ENCODE assay signal across 15 mouse cellular contexts in genomic region chr2:180236500-180236899, GRCm38 (mm10). TPM values are rescaled to one million over a fixed set of nuclear protein-coding genes. Genes with fewer than 3 reads are reported as not detected.
A peak's percentile ranks its signal among the peaks of the same experiment; 100 is the strongest.
DNase-seq lines count a peak whose midpoint lies in the region; ATAC-seq and TF ChIP-seq lines count a peak whose summit lies in the region.
"Had no signal": no experiment of that assay in that cellular context is flagged by ENCODE, and none has a peak within 500 bp of the region (broad histone marks: within the 10 kb centered on the region; RNA-seq: fewer than 3 reads in every experiment).

No protein-coding gene starts in this region.

- no peaks in the 10 kb centered on the region for H3K9me3 ChIP-seq in lung, embryonic 14.5 days (ENCODE audit: low read depth, low read length)
- H3K9me3 ChIP-seq in limb, embryonic 11.5 days (ENCODE audit: control insufficient read depth, low read length), result no peaks in the 10 kb centered on the region
- H3K9me3 ChIP-seq in forebrain, embryonic 12.5 days, result no peaks in the 10 kb centered on the region
- H3K9me3 ChIP-seq: embryonic facial prominence, embryonic 12.5 days; midbrain, embryonic 15.5 days had no signal

- H3K4me1 ChIP-seq in lung, embryonic 14.5 days (ENCODE audit: insufficient read depth), result peaks cover 35% of the 10 kb centered on the region
- peaks cover 7% of the 10 kb centered on the region; the same call in 1 of the 2 replicates for H3K4me1 ChIP-seq in limb, embryonic 11.5 days (ENCODE audit: control insufficient read depth, insufficient read depth, low read length)
- peaks cover 7% of the 10 kb centered on the region for H3K4me1 ChIP-seq in forebrain, embryonic 12.5 days
- H3K4me1 ChIP-seq: midbrain, embryonic 15.5 days had no signal

- H3K4me3 ChIP-seq in lung, embryonic 14.5 days (ENCODE audit: low read depth, low read length), result no peak overlapping the region
- H3K4me3 ChIP-seq in limb, embryonic 11.5 days (ENCODE audit: low read depth, low read length), result no peak overlapping the region
- no peak overlapping the region for H3K4me3 ChIP-seq in forebrain, embryonic 12.5 days (replicated peaks)
- H3K4me3 ChIP-seq: embryonic facial prominence, embryonic 12.5 days; midbrain, embryonic 15.5 days had no signal

- WGBS in lung, embryonic 14.5 days, result 42% methylated on average over 2 of the region's 3 CpGs
- WGBS in limb, embryonic 11.5 days, result 47% methylated on average over 3 of the region's 3 CpGs
- 54% methylated on average over 3 of the region's 3 CpGs for WGBS in forebrain, embryonic 12.5 days

- peak overlapping the region; percentile 93 for H3K27ac ChIP-seq in lung, embryonic 14.5 days (ENCODE audit: low read depth)
- no peak overlapping the region for H3K27ac ChIP-seq in limb, embryonic 11.5 days (replicated peaks; ENCODE audit: low read depth, low read length)
- H3K27ac ChIP-seq in forebrain, embryonic 12.5 days, result no peak overlapping the region
- H3K27ac ChIP-seq: embryonic facial prominence, embryonic 12.5 days; midbrain, embryonic 15.5 days had no signal

- no peak for ATAC-seq in lung, embryonic 14.5 days (ENCODE audit: insufficient read depth)
- ATAC-seq in limb, embryonic 11.5 days (ENCODE audit: insufficient number of reproducible peaks, low FRiP score, low TSS enrichment, low read depth), result no peak
- ATAC-seq in megakaryocyte-erythroid progenitor cell, adult 5-6 weeks (replicated peaks; ENCODE audit: low FRiP score, low TSS enrichment, poor library complexity, severe bottlenecking), result peak; percentile 39; the same call in 1 of the 2 replicates
- no peak for ATAC-seq in forebrain, embryonic 12.5 days (ENCODE audit: low FRiP score)
- ATAC-seq: midbrain, embryonic 15.5 days had no signal

- H3K36me3 ChIP-seq in lung, embryonic 14.5 days (ENCODE audit: insufficient read depth), result no peaks in the 10 kb centered on the region
- no peaks in the 10 kb centered on the region for H3K36me3 ChIP-seq in limb, embryonic 11.5 days (ENCODE audit: control insufficient read depth, insufficient read depth, low read length)
- H3K36me3 ChIP-seq in forebrain, embryonic 12.5 days (replicated peaks), result no peaks in the 10 kb centered on the region
- H3K36me3 ChIP-seq: embryonic facial prominence, embryonic 12.5 days; midbrain, embryonic 15.5 days had no signal

- H3K4me2 ChIP-seq in lung, embryonic 14.5 days, result no peak overlapping the region
- H3K4me2 ChIP-seq in limb, embryonic 11.5 days (ENCODE audit: low read depth, severe bottlenecking), result no peak overlapping the region
- no peak overlapping the region for H3K4me2 ChIP-seq in forebrain, embryonic 12.5 days
- H3K4me2 ChIP-seq: embryonic facial prominence, embryonic 12.5 days; midbrain, embryonic 15.5 days had no signal

- no peak overlapping the region for H3K9ac ChIP-seq in lung, embryonic 14.5 days
- H3K9ac ChIP-seq in limb, embryonic 11.5 days (ENCODE audit: low read length), result no peak overlapping the region
- H3K9ac ChIP-seq in forebrain, embryonic 12.5 days, result no peak overlapping the region
- H3K9ac ChIP-seq: embryonic facial prominence, embryonic 12.5 days; midbrain, embryonic 15.5 days had no signal

- TF ChIP-seq CTCF in lung, embryonic 14.5 days (IDR thresholded peaks at IDR 0.05; ENCODE audit: low read depth), result no peak

- H3K27me3 ChIP-seq in lung, embryonic 14.5 days (ENCODE audit: insufficient read depth, low read length), result no peaks in the 10 kb centered on the region
- H3K27me3 ChIP-seq in limb, embryonic 11.5 days (ENCODE audit: control insufficient read depth, insufficient read depth, low read length), result no peaks in the 10 kb centered on the region
- H3K27me3 ChIP-seq in forebrain, embryonic 12.5 days, result no peaks in the 10 kb centered on the region; the same call in 1 of the 2 replicates
- H3K27me3 ChIP-seq: embryonic facial prominence, embryonic 12.5 days; midbrain, embryonic 15.5 days had no signal

- DNase-seq in lung, embryonic 14.5 days, result no peak
- no peak for DNase-seq in lung, adult 18-20 months
- peak; percentile 57 for DNase-seq in c-Kit-positive CD71-positive TER-119-positive erythroid progenitor cells, embryonic 14.5 days (ENCODE audit: low spot score)
- peak; percentile 21 for DNase-seq in limb, embryonic 11.5 days (ENCODE audit: low spot score)
- DNase-seq in spleen, postnatal 36 days (ENCODE audit: low spot score in 2 of 2), result no peak
- DNase-seq in layer of hippocampus, postnatal 25 days (ENCODE audit: extremely low spot score in 1 of 2, low spot score in 1 of 2), result no peak
- DNase-seq: adrenal gland, postnatal 10 days; cerebellum, adult 11-12 months; gastrocnemius, postnatal 14 days had no signal

RNA-seq across cellular contexts. Expression of gene Lama5, which starts 10.8 kb away (rescaled TPM):
- 95.0 and 95.1 TPM in 2 replicates for polyA plus RNA-seq in lung, embryonic 14.5 days (2014; fragmentation: Nextera tagmentation; extraction: Ambion mirVana)
- 12.5 and 14.1 TPM in 2 replicates for polyA plus RNA-seq in limb, embryonic 11.5 days (2014; fragmentation: Nextera tagmentation; extraction: Ambion mirVana)
- 0.04 and 0.25 TPM in 2 replicates for total RNA-seq in megakaryocyte-erythroid progenitor cell, adult 5-6 weeks (2014; fragmentation: Nextera tagmentation)
- total RNA-seq in megakaryocyte-erythroid progenitor cell, adult 5-6 weeks (2017), result 0.05 TPM in 1 of 2 replicates, not detected in the other
- polyA plus RNA-seq in forebrain, embryonic 12.5 days (2016; fragmentation: Nextera tagmentation; extraction: Ambion mirVana), result 4.9 and 5.1 TPM in 2 replicates
- total RNA-seq in layer of hippocampus, postnatal 25 days (2021), result 10 to 100 TPM in 1 of 2 experiments, 1 to 10 TPM in 1; 5.7 to 10.2 TPM

RNA-seq across cellular contexts. Expression of gene Rps21, which starts 20.7 kb away (rescaled TPM):
- polyA plus RNA-seq in lung, embryonic 14.5 days (2014; fragmentation: Nextera tagmentation; extraction: Ambion mirVana), result 630 and 724 TPM in 2 replicates
- polyA plus RNA-seq in limb, embryonic 11.5 days (2014; fragmentation: Nextera tagmentation; extraction: Ambion mirVana), result 641 and 643 TPM in 2 replicates
- 3,693 and 4,041 TPM in 2 replicates for total RNA-seq in megakaryocyte-erythroid progenitor cell, adult 5-6 weeks (2014; fragmentation: Nextera tagmentation)
- 2,831 and 3,324 TPM in 2 replicates for total RNA-seq in megakaryocyte-erythroid progenitor cell, adult 5-6 weeks (2017)
- 464 and 488 TPM in 2 replicates for polyA plus RNA-seq in forebrain, embryonic 12.5 days (2016; fragmentation: Nextera tagmentation; extraction: Ambion mirVana)
- 100 to 1,000 TPM; 617 to 738 TPM for total RNA-seq in layer of hippocampus, postnatal 25 days (2021)

RNA-seq across cellular contexts. Expression of gene Cables2, which starts 36.8 kb away (rescaled TPM):
- polyA plus RNA-seq in lung, embryonic 14.5 days (2014; fragmentation: Nextera tagmentation; extraction: Ambion mirVana), result 24.0 and 25.6 TPM in 2 replicates
- polyA plus RNA-seq in limb, embryonic 11.5 days (2014; fragmentation: Nextera tagmentation; extraction: Ambion mirVana), result 15.8 and 18.0 TPM in 2 replicates
- total RNA-seq in megakaryocyte-erythroid progenitor cell, adult 5-6 weeks (2014; fragmentation: Nextera tagmentation), result 13.8 and 14.4 TPM in 2 replicates
- total RNA-seq in megakaryocyte-erythroid progenitor cell, adult 5-6 weeks (2017), result 7.4 and 20.8 TPM in 2 replicates
- polyA plus RNA-seq in forebrain, embryonic 12.5 days (2016; fragmentation: Nextera tagmentation; extraction: Ambion mirVana), result 17.7 and 20.8 TPM in 2 replicates
- 10 to 100 TPM; 32.3 to 38.2 TPM for total RNA-seq in layer of hippocampus, postnatal 25 days (2021)

RNA-seq across cellular contexts. Expression of gene Rbbp8nl, which starts 53.2 kb away (rescaled TPM):
- polyA plus RNA-seq in lung, embryonic 14.5 days (2014; fragmentation: Nextera tagmentation; extraction: Ambion mirVana), result 1.9 and 2.3 TPM in 2 replicates
- 0.40 and 0.75 TPM in 2 replicates for polyA plus RNA-seq in limb, embryonic 11.5 days (2014; fragmentation: Nextera tagmentation; extraction: Ambion mirVana)
- not detected in 2 replicates for total RNA-seq in megakaryocyte-erythroid progenitor cell, adult 5-6 weeks (2014; fragmentation: Nextera tagmentation)
- not detected in 2 replicates for total RNA-seq in megakaryocyte-erythroid progenitor cell, adult 5-6 weeks (2017)
- 0.10 and 0.13 TPM in 2 replicates for polyA plus RNA-seq in forebrain, embryonic 12.5 days (2016; fragmentation: Nextera tagmentation; extraction: Ambion mirVana)
- total RNA-seq in layer of hippocampus, postnatal 25 days (2021), result not detected
- total RNA-seq: adrenal gland, postnatal 10 days; gastrocnemius, postnatal 14 days; heart, postnatal 25 days; neutrophil, adult 5-6 weeks had no signal
- polyA plus RNA-seq: midbrain, embryonic 15.5 days had no signal

Comparison
In these comparisons a context has a peak if more than half of its experiments do, and no peak if none do; other contexts are left out.
1. DNase-seq: peak in c-Kit-positive CD71-positive TER-119-positive erythroid progenitor cells, embryonic 14.5 days (single experiment) and limb, embryonic 11.5 days (single experiment); none in lung, embryonic 14.5 days (single experiment), lung, adult 18-20 months (0 of 2), spleen, postnatal 36 days (0 of 2) and layer of hippocampus, postnatal 25 days (0 of 2).